Mouse (Mus musculus) inflammation-experienced regulatory T-cells, adult 16 weeks (primary cell): ENCODE data around the gene Rbm14. TPM values are rescaled to one million over a fixed set of nuclear protein-coding genes. Genes with fewer than 3 reads are reported as not detected.

Source experiments
- polyA plus RNA-seq: library from polyadenylated mRNA; unstranded; fragments of 100-300 nt; shearing (Covaris generic); gene quantifications from one replicate; pipeline ENCODE4 v1.2.1, GENCODE M21; 2017

Gene Rbm14
- polyA plus RNA-seq = 88.2 TPM

GRCm38 (mm10) chr19:4811063-4811908 lies at the start of gene Rbm14, which contains the start of gene Gm21992:
Rbm14 (minus strand) TSS chr19:4811634.
Gm21992 (minus strand) TSS chr19:4811612.

GRCm38 (mm10) chr19:4854552-4855469 lies 43.4 kb upstream of the Rbm14 start, which contains the start of gene Ctsf:
Ctsf (plus strand) TSS chr19:4855130.

GRCm38 (mm10) chr19:4839149-4839548 lies 27.7 kb upstream of the Rbm14 start, which contains the start of the genes Ccs and Ccdc87:
Ccs (minus strand) TSS chr19:4839332.
Ccdc87 (plus strand) TSS chr19:4839366.

GRCm38 (mm10) chr19:4793831-4794422 lies 17.5 kb downstream of the Rbm14 start, which contains the start of gene Rbm4:
Rbm4 (minus strand) TSS chr19:4793901.

GRCm38 (mm10) chr19:4756193-4756911 lies 55.1 kb downstream of the Rbm14 start, which contains the start of gene Rbm4b:
Rbm4b (plus strand) TSS chr19:4756497.

Other genes starting within 250 kb of the Rbm14 start
- gene Lrfn4, start 196.0 kb downstream of the Rbm14 start, polyA plus RNA-seq = 0.13 TPM
- gene Rce1, start 186.0 kb downstream of the Rbm14 start, polyA plus RNA-seq = 60.1 TPM
- 0.18 TPM for gene Gm960, start 113.0 kb downstream of the Rbm14 start, polyA plus RNA-seq
- 0.46 TPM for gene Sptbn2, start 100.5 kb downstream of the Rbm14 start, polyA plus RNA-seq
- gene Rbm4b, start 55.1 kb downstream of the Rbm14 start, polyA plus RNA-seq = 56.0 TPM
- gene Rbm4, start 17.7 kb downstream of the Rbm14 start, polyA plus RNA-seq = 63.3 TPM
- gene Gm21992, start within 50 bp of the Rbm14 start, polyA plus RNA-seq = 45.2 TPM
- 157 TPM for gene Ccs, start 27.7 kb upstream of the Rbm14 start, polyA plus RNA-seq
- not detected for gene Ccdc87, start 27.7 kb upstream of the Rbm14 start, polyA plus RNA-seq
- 15.1 TPM for gene Ctsf, start 43.5 kb upstream of the Rbm14 start, polyA plus RNA-seq
- gene Actn3, start 66.3 kb upstream of the Rbm14 start, polyA plus RNA-seq = 0.21 TPM
- 10.3 TPM for gene Zdhhc24, start 67.0 kb upstream of the Rbm14 start, polyA plus RNA-seq
- gene Bbs1, start 95.0 kb upstream of the Rbm14 start, polyA plus RNA-seq = 1.4 TPM
- gene Dpp3, start 116.7 kb upstream of the Rbm14 start, polyA plus RNA-seq = 131 TPM
- gene Peli3, start 131.5 kb upstream of the Rbm14 start, polyA plus RNA-seq = 1.4 TPM
- 69.8 TPM for gene Mrpl11, start 150.5 kb upstream of the Rbm14 start, polyA plus RNA-seq
- 1.7 TPM for gene Npas4, start 178.7 kb upstream of the Rbm14 start, polyA plus RNA-seq
- 2.2 TPM for gene Slc29a2, start 212.2 kb upstream of the Rbm14 start, polyA plus RNA-seq
- gene B4gat1, start 227.2 kb upstream of the Rbm14 start, polyA plus RNA-seq = 26.1 TPM
- gene AC124502.3, start 227.3 kb upstream of the Rbm14 start, polyA plus RNA-seq = 1.5 TPM
- 107 TPM for gene Brms1, start 229.7 kb upstream of the Rbm14 start, polyA plus RNA-seq
- 0.17 TPM for gene Rin1, start 238.8 kb upstream of the Rbm14 start, polyA plus RNA-seq